Mouse (Mus musculus): ENCODE measurements at regions not wholly inside any gene's neighbourhood (a gene's known extent, or its start where the extent isn't known, plus 50 kb on each side); places are given as distances from the start of the nearest gene placed in this dataset.
A peak's percentile ranks its signal among the peaks of the same experiment; 100 is the strongest.

GRCm38 (mm10) chrX:99544410-99544809 is 73.3 kb upstream of the Pja1 start:
- no peak for DNase-seq (ENCODE audit: low spot score)
- no peaks in the 10 kb centered on the region for H3K36me3 ChIP-seq (ENCODE audit: control insufficient read depth, insufficient read depth, low read length)
- H3K4me1 ChIP-seq (replicated peaks; ENCODE audit: control insufficient read depth, insufficient read depth, low read length): no peaks in the 10 kb centered on the region
- ATAC-seq (ENCODE audit: low FRiP score): no peak
- no peak overlapping the region for H3K27ac ChIP-seq (ENCODE audit: low read depth, low read length)
- no peaks in the 10 kb centered on the region for H3K9me3 ChIP-seq (ENCODE audit: control insufficient read depth, low read length)
- 85% methylated on average over 4 of the region's 4 CpGs for WGBS
- H3K4me3 ChIP-seq (ENCODE audit: low read depth, low read length): no peak overlapping the region
- peaks cover 4% of the 10 kb centered on the region for H3K27me3 ChIP-seq (ENCODE audit: control insufficient read depth, insufficient read depth, low read length)
- no peak overlapping the region for H3K9ac ChIP-seq (ENCODE audit: low read depth, low read length)
- H3K4me2 ChIP-seq (replicated peaks; ENCODE audit: low read depth, low read length): no peak overlapping the region

DNA sequence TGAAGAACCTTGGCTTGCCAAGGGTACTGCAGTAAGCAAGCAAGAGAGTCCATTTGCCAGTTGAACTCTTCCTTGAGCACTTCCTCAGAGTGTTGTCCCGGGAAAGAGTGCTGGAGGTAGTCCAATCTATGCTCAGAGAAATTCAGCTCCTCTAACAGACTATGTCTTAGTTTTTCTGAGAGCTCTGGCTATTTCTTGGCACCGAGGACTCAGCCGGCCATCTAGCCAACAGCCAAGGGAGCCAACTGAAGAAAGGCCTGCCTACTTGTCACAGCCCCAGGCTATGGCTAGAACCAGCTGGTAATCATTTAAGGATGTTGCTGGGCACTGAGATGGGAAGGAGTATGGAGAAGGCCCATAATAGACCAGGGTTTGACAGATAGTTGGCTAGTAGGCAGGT is 70.8 kb upstream of the Pja1 start:
- H3K4me2 ChIP-seq (replicated peaks; ENCODE audit: low read depth, low read length): no peak overlapping the region
- DNase-seq (ENCODE audit: low spot score): no peak
- H3K27ac ChIP-seq (ENCODE audit: low read depth, low read length): no peak overlapping the region
- 94% methylated on average over 3 of the region's 3 CpGs for WGBS
- no peak for ATAC-seq (ENCODE audit: low FRiP score)
- no peak overlapping the region for H3K9ac ChIP-seq (ENCODE audit: low read depth, low read length)
- H3K27me3 ChIP-seq (ENCODE audit: control insufficient read depth, insufficient read depth, low read length): peaks cover 4% of the 10 kb centered on the region
- H3K4me1 ChIP-seq (replicated peaks; ENCODE audit: control insufficient read depth, insufficient read depth, low read length): no peaks in the 10 kb centered on the region
- H3K4me3 ChIP-seq (ENCODE audit: low read depth, low read length): no peak overlapping the region
- H3K36me3 ChIP-seq (ENCODE audit: control insufficient read depth, insufficient read depth, low read length): no peaks in the 10 kb centered on the region
- no peaks in the 10 kb centered on the region for H3K9me3 ChIP-seq (ENCODE audit: control insufficient read depth, low read length)

GRCm38 (mm10) chrX:99540087-99540576 is 69.1 kb upstream of the Pja1 start:
- 47% methylated on average over 6 of the region's 6 CpGs for WGBS
- DNase-seq (ENCODE audit: low spot score): no peak
- Histone ChIP-seq H3K4me2 (replicated peaks; ENCODE audit: low read depth, low read length) (no peak overlapping the region), H3K4me1 (replicated peaks; ENCODE audit: control insufficient read depth, insufficient read depth, low read length) (no peaks in the 10 kb centered on the region), H3K9ac (ENCODE audit: low read depth, low read length) (no peak overlapping the region), H3K27me3 (ENCODE audit: control insufficient read depth, insufficient read depth, low read length) (peaks cover 8% of the 10 kb centered on the region), H3K27ac (ENCODE audit: low read depth, low read length) (no peak overlapping the region), H3K9me3 (ENCODE audit: control insufficient read depth, low read length) (no peaks in the 10 kb centered on the region), H3K36me3 (ENCODE audit: control insufficient read depth, insufficient read depth, low read length) (no peaks in the 10 kb centered on the region), H3K4me3 (ENCODE audit: low read depth, low read length) (no peak overlapping the region)
- peak; percentile 69 for ATAC-seq (ENCODE audit: low FRiP score)

DNA sequence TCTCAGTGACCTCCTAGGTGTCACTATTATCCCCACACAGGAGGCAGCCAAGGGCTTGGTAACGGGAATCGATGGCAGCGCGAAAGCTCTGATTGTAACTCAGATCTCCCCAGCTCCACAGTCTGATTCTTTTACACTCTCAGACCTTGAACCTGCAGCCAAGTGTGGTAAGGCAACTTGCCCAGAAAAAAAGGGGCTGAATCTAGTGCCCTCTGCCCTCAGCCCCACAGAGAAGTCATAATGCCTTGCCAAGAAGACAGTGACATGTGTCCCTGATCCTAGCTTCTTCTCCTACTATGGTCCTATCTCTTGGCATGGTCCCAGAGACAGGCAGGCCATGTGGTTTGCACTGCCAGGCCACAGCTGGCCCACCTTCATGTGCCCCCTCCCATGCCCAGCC is 68.6 kb upstream of the Pja1 start:
- H3K36me3 ChIP-seq (ENCODE audit: control insufficient read depth, insufficient read depth, low read length): no peaks in the 10 kb centered on the region
- ATAC-seq (ENCODE audit: low FRiP score): no peak
- no peak overlapping the region for H3K4me3 ChIP-seq (ENCODE audit: low read depth, low read length)
- WGBS: 85% methylated on average over 4 of the region's 4 CpGs
- H3K27ac ChIP-seq (ENCODE audit: low read depth, low read length): no peak overlapping the region
- H3K4me2 ChIP-seq (replicated peaks; ENCODE audit: low read depth, low read length): no peak overlapping the region
- no peak for DNase-seq (ENCODE audit: low spot score)
- H3K9me3 ChIP-seq (ENCODE audit: control insufficient read depth, low read length): no peaks in the 10 kb centered on the region
- H3K4me1 ChIP-seq (replicated peaks; ENCODE audit: control insufficient read depth, insufficient read depth, low read length): no peaks in the 10 kb centered on the region
- peaks cover 9% of the 10 kb centered on the region for H3K27me3 ChIP-seq (ENCODE audit: control insufficient read depth, insufficient read depth, low read length)
- H3K9ac ChIP-seq (ENCODE audit: low read depth, low read length): no peak overlapping the region

DNA sequence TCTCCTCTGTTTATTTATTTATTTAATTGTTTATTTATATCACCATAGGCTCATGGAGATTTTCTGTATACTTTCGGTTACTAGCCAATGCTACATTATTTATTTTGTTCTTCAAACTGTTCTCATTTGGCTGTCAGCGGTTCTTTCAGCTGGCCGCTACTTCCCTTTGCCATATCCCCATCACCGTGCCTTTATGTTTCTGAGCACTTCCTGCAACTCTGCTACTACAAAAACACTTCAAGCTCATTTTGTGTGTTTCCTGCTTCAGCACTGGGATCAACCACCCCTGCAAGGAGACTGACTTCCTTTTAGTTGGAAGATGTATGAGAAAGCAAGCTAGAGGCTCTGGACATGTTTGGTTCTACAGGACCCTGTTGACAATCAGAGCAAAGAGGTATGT is 66.7 kb upstream of the Pja1 start:
- WGBS: 91% methylated on average over 4 of the region's 4 CpGs
- DNase-seq (ENCODE audit: low spot score) (no peak), ATAC-seq (ENCODE audit: low FRiP score) (no peak)
- Histone ChIP-seq H3K9me3 (ENCODE audit: control insufficient read depth, low read length) (no peaks in the 10 kb centered on the region), H3K9ac (ENCODE audit: low read depth, low read length) (no peak overlapping the region), H3K4me2 (replicated peaks; ENCODE audit: low read depth, low read length) (no peak overlapping the region), H3K27ac (ENCODE audit: low read depth, low read length) (no peak overlapping the region), H3K36me3 (ENCODE audit: control insufficient read depth, insufficient read depth, low read length) (no peaks in the 10 kb centered on the region), H3K27me3 (ENCODE audit: control insufficient read depth, insufficient read depth, low read length) (peaks cover 8% of the 10 kb centered on the region), H3K4me1 (replicated peaks; ENCODE audit: control insufficient read depth, insufficient read depth, low read length) (no peaks in the 10 kb centered on the region), H3K4me3 (ENCODE audit: low read depth, low read length) (no peak overlapping the region)

DNA sequence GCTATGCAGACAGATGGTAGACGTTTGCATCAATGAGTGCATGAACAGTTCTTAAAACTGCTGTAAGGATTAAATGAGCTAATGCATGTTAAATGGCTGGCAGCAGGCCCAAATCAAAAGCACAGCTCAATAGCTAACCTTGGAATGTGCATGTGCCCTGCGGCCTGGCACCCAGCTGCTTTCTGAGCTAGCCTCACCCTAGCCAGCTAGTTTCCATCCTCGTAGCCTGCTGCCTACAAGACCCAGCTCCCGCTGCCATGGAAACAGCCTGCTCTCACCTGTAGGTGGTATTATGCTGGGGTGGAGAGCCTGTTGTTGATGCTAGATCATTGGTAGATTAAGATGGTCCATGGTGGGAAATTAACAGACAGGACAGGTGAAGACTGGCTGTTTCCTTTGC is 63.8 kb upstream of the Pja1 start:
- no peak overlapping the region for H3K4me2 ChIP-seq (replicated peaks; ENCODE audit: low read depth, low read length)
- no peak overlapping the region for H3K4me3 ChIP-seq (ENCODE audit: low read depth, low read length)
- H3K4me1 ChIP-seq (replicated peaks; ENCODE audit: control insufficient read depth, insufficient read depth, low read length): no peaks in the 10 kb centered on the region
- no peak overlapping the region for H3K9ac ChIP-seq (ENCODE audit: low read depth, low read length)
- H3K9me3 ChIP-seq (ENCODE audit: control insufficient read depth, low read length): no peaks in the 10 kb centered on the region
- no peaks in the 10 kb centered on the region for H3K36me3 ChIP-seq (ENCODE audit: control insufficient read depth, insufficient read depth, low read length)
- H3K27me3 ChIP-seq (ENCODE audit: control insufficient read depth, insufficient read depth, low read length): peaks cover 6% of the 10 kb centered on the region; the same call in 1 of the 2 replicates
- no peak for ATAC-seq (ENCODE audit: low FRiP score)
- DNase-seq (ENCODE audit: low spot score): no peak
- 82% methylated on average over 4 of the region's 4 CpGs for WGBS
- no peak overlapping the region for H3K27ac ChIP-seq (ENCODE audit: low read depth, low read length)

DNA sequence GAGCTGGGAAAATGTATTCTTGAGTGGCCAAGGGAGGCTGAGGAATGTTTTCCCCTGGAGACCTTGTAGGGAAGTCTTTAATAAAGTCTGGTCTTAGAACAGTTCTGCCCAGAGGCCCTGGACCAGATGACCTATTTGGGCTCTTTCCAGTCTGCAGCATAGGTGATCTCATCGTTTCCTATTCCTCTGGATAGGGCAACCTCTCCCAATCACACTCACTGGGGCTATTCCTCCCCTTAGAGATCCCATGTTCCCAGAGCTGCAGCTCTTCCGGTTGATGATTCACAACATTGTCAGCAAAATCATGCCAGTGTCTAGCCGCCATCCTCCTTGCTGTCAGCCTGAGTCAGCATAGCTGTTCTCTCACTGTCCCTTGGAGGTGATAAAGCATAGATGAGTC is 60.1 kb upstream of the Pja1 start:
- no peak for DNase-seq (ENCODE audit: low spot score)
- H3K4me2 ChIP-seq (replicated peaks; ENCODE audit: low read depth, low read length): no peak overlapping the region
- no peak for ATAC-seq (ENCODE audit: low FRiP score)
- no peak overlapping the region for H3K4me3 ChIP-seq (ENCODE audit: low read depth, low read length)
- H3K27me3 ChIP-seq (ENCODE audit: control insufficient read depth, insufficient read depth, low read length): peaks cover 6% of the 10 kb centered on the region; the same call in 1 of the 2 replicates
- WGBS: 86% methylated on average over 3 of the region's 3 CpGs
- no peaks in the 10 kb centered on the region for H3K4me1 ChIP-seq (replicated peaks; ENCODE audit: control insufficient read depth, insufficient read depth, low read length)
- H3K36me3 ChIP-seq (ENCODE audit: control insufficient read depth, insufficient read depth, low read length): no peaks in the 10 kb centered on the region
- no peaks in the 10 kb centered on the region for H3K9me3 ChIP-seq (ENCODE audit: control insufficient read depth, low read length)
- H3K9ac ChIP-seq (ENCODE audit: low read depth, low read length): no peak overlapping the region
- H3K27ac ChIP-seq (ENCODE audit: low read depth, low read length): no peak overlapping the region

GRCm38 (mm10) chrX:99530511-99530910 is 59.4 kb upstream of the Pja1 start:
- DNase-seq (ENCODE audit: low spot score) (no peak), ATAC-seq (ENCODE audit: low FRiP score) (no peak)
- Histone ChIP-seq H3K9me3 (ENCODE audit: control insufficient read depth, low read length) (no peaks in the 10 kb centered on the region), H3K36me3 (ENCODE audit: control insufficient read depth, insufficient read depth, low read length) (no peaks in the 10 kb centered on the region), H3K4me1 (replicated peaks; ENCODE audit: control insufficient read depth, insufficient read depth, low read length) (no peaks in the 10 kb centered on the region), H3K4me2 (replicated peaks; ENCODE audit: low read depth, low read length) (no peak overlapping the region), H3K27ac (ENCODE audit: low read depth, low read length) (no peak overlapping the region), H3K4me3 (ENCODE audit: low read depth, low read length) (no peak overlapping the region), H3K9ac (ENCODE audit: low read depth, low read length) (no peak overlapping the region), H3K27me3 (ENCODE audit: control insufficient read depth, insufficient read depth, low read length) (peaks cover 5% of the 10 kb centered on the region; the same call in 1 of the 2 replicates)
- WGBS: 72% methylated on average over 7 of the region's 7 CpGs

DNA sequence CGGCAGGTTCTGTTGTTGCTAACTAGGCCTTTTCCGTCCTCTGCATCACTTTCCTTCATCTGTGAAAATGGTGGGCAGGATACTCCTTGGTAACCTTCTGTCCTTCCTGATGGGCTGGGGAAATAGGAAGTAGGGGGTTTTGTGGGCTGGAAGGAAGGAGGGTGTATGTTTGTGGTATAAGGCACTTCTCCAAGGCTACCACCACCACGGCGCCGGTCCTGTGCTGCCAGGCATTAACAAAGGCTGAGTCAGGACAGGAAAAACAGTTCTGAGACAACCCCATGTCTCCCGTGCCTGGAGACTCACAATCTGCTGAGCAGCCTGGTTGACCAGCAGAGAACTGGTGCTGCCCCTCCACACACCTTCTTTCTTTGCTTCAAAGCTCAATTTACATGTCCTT is 52.2 kb upstream of the Pja1 start:
- Histone ChIP-seq H3K36me3 (ENCODE audit: control insufficient read depth, insufficient read depth, low read length) (no peaks in the 10 kb centered on the region), H3K27me3 (ENCODE audit: control insufficient read depth, insufficient read depth, low read length) (peaks cover 16% of the 10 kb centered on the region), H3K9ac (ENCODE audit: low read depth, low read length) (no peak overlapping the region), H3K27ac (ENCODE audit: low read depth, low read length) (no peak overlapping the region), H3K4me1 (replicated peaks; ENCODE audit: control insufficient read depth, insufficient read depth, low read length) (no peaks in the 10 kb centered on the region), H3K4me3 (ENCODE audit: low read depth, low read length) (no peak overlapping the region), H3K4me2 (replicated peaks; ENCODE audit: low read depth, low read length) (no peak overlapping the region), H3K9me3 (ENCODE audit: control insufficient read depth, low read length) (no peaks in the 10 kb centered on the region)
- ATAC-seq (ENCODE audit: low FRiP score): no peak
- WGBS: 35% methylated on average over 6 of the region's 6 CpGs
- DNase-seq (ENCODE audit: low spot score): no peak

Measured in hindbrain, embryonic 11.5 days (tissue).